Mouse (Mus musculus): Measurements from ENCODE around the gene Myadm. TPM values are rescaled to one million over a fixed set of nuclear protein-coding genes. Genes with fewer than 3 reads are reported as not detected.

Myadm gene
- polyA plus RNA-seq, 1 experiment from 2014 or later = 55.1 TPM

DNA sequence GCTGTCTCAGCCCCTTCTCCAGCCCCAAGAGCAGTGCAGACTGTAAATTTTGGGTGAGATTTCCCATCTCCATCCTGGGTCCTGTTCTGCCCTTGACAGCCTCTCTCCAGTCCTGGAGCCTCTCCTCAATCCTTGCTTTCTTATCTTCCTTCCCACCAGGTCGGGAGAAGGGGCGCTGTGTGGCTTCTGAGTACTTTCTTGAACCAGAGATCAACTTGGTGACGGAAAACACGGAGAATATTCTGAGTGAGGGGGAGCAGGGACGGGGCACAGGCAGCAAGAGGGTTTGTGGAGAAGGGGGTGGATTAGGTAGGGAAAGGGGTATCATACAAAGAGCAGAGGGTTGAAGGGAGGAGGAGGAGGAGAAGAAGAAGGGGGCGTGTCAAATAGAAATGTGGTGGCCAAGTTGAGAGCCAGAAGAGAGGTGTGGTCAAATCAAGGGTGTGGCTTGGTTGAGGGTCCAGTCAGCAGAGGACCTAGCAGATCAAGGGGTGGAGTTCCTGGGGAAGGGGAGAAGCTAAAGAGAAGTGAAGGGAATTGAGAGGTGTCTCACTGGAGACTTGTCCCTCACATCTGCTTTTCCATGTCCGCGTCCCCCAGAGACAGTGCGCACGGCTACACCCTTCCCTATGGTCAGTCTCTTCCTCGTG, 49.5 kb downstream of the Myadm start:
- no peak for ATAC-seq (ENCODE audit: low read depth)
- Histone ChIP-seq H3K27ac (ENCODE audit: low read length) (no peak overlapping the region), H3K9me3 (replicated peaks; ENCODE audit: control insufficient read depth, low read length) (no peaks in the 10 kb centered on the region), H3K4me1 (ENCODE audit: control insufficient read depth, low read depth, low read length) (no peaks in the 10 kb centered on the region), H3K9ac (ENCODE audit: low read depth, low read length) (no peak overlapping the region), H3K4me3 (ENCODE audit: low read depth, low read length) (no peak overlapping the region), H3K36me3 (ENCODE audit: control insufficient read depth, insufficient read depth) (no peaks in the 10 kb centered on the region), H3K4me2 (ENCODE audit: low read depth, low read length) (no peak overlapping the region), H3K27me3 (ENCODE audit: control insufficient read depth, insufficient read depth, low read depth, low read length) (peaks cover 9% of the 10 kb centered on the region)
- 59% methylated on average over 11 of the region's 11 CpGs for WGBS (ENCODE audit: insufficient replicate concordance)

GRCm38 (mm10) chr7:3339010-3339409, 50.1 kb downstream of the Myadm start:
- Histone ChIP-seq H3K9ac (ENCODE audit: low read depth, low read length) (no peak overlapping the region), H3K4me2 (ENCODE audit: low read depth, low read length) (no peak overlapping the region), H3K4me1 (ENCODE audit: control insufficient read depth, low read depth, low read length) (no peaks in the 10 kb centered on the region), H3K36me3 (ENCODE audit: control insufficient read depth, insufficient read depth) (no peaks in the 10 kb centered on the region), H3K4me3 (ENCODE audit: low read depth, low read length) (no peak overlapping the region), H3K27me3 (ENCODE audit: control insufficient read depth, insufficient read depth, low read depth, low read length) (peaks cover 3% of the 10 kb centered on the region; the same call in 1 of the 2 replicates), H3K9me3 (replicated peaks; ENCODE audit: control insufficient read depth, low read length) (no peaks in the 10 kb centered on the region), H3K27ac (ENCODE audit: low read length) (no peak overlapping the region)
- no peak for ATAC-seq (ENCODE audit: low read depth)
- 67% methylated on average over 11 of the region's 11 CpGs for whole genome bisulfite sequencing (ENCODE audit: insufficient replicate concordance)

- Histone ChIP-seq H3K27me3 (ENCODE audit: control insufficient read depth, insufficient read depth, low read depth, low read length) (no peaks in the 10 kb centered on the region), H3K36me3 (ENCODE audit: control insufficient read depth, insufficient read depth) (no peaks in the 10 kb centered on the region), H3K4me2 (ENCODE audit: low read depth, low read length) (no peak overlapping the region), H3K9ac (ENCODE audit: low read depth, low read length) (no peak overlapping the region), H3K4me1 (ENCODE audit: control insufficient read depth, low read depth, low read length) (no peaks in the 10 kb centered on the region), H3K9me3 (replicated peaks; ENCODE audit: control insufficient read depth, low read length) (no peaks in the 10 kb centered on the region), H3K4me3 (ENCODE audit: low read depth, low read length) (no peak overlapping the region), H3K27ac (ENCODE audit: low read length) (no peak overlapping the region)
- 50% methylated on average over 3 of the region's 3 CpGs for WGBS (ENCODE audit: insufficient replicate concordance)
- ATAC-seq (ENCODE audit: low read depth) = no peak
Observed at GRCm38 (mm10) chr7:3343861-3344260, 55.0 kb downstream of the Myadm start.

GRCm38 (mm10) chr7:3345301-3345700, 56.4 kb downstream of the Myadm start:
- WGBS (ENCODE audit: insufficient replicate concordance) = 63% methylated on average over 3 of the region's 3 CpGs
- Histone ChIP-seq H3K9me3 (replicated peaks; ENCODE audit: control insufficient read depth, low read length) (no peaks in the 10 kb centered on the region), H3K27me3 (ENCODE audit: control insufficient read depth, insufficient read depth, low read depth, low read length) (no peaks in the 10 kb centered on the region), H3K4me3 (ENCODE audit: low read depth, low read length) (no peak overlapping the region), H3K9ac (ENCODE audit: low read depth, low read length) (no peak overlapping the region), H3K36me3 (ENCODE audit: control insufficient read depth, insufficient read depth) (no peaks in the 10 kb centered on the region), H3K4me2 (ENCODE audit: low read depth, low read length) (no peak overlapping the region), H3K4me1 (ENCODE audit: control insufficient read depth, low read depth, low read length) (no peaks in the 10 kb centered on the region), H3K27ac (ENCODE audit: low read length) (no peak overlapping the region)
- ATAC-seq (ENCODE audit: low read depth) = no peak

- Histone ChIP-seq H3K4me2 (ENCODE audit: low read depth, low read length) (no peak overlapping the region), H3K27me3 (ENCODE audit: control insufficient read depth, insufficient read depth, low read depth, low read length) (no peaks in the 10 kb centered on the region), H3K36me3 (ENCODE audit: control insufficient read depth, insufficient read depth) (no peaks in the 10 kb centered on the region), H3K4me1 (ENCODE audit: control insufficient read depth, low read depth, low read length) (no peaks in the 10 kb centered on the region), H3K27ac (ENCODE audit: low read length) (no peak overlapping the region), H3K4me3 (ENCODE audit: low read depth, low read length) (no peak overlapping the region), H3K9ac (ENCODE audit: low read depth, low read length) (no peak overlapping the region), H3K9me3 (replicated peaks; ENCODE audit: control insufficient read depth, low read length) (no peaks in the 10 kb centered on the region)
- WGBS (ENCODE audit: insufficient replicate concordance) = 58% methylated on average over 20 of the region's 20 CpGs
- ATAC-seq (ENCODE audit: low read depth) = no peak
Observed at GRCm38 (mm10) chr7:3347366-3348287, 58.7 kb downstream of the Myadm start.

- H3K9ac ChIP-seq (ENCODE audit: low read depth, low read length) = no peak overlapping the region
- no peaks in the 10 kb centered on the region for H3K36me3 ChIP-seq (ENCODE audit: control insufficient read depth, insufficient read depth)
- no peaks in the 10 kb centered on the region for H3K27me3 ChIP-seq (ENCODE audit: control insufficient read depth, insufficient read depth, low read depth, low read length)
- no peak overlapping the region for H3K27ac ChIP-seq (ENCODE audit: low read length)
- H3K4me3 ChIP-seq (ENCODE audit: low read depth, low read length) = no peak overlapping the region
- H3K9me3 ChIP-seq (replicated peaks; ENCODE audit: control insufficient read depth, low read length) = no peaks in the 10 kb centered on the region
- no peaks in the 10 kb centered on the region for H3K4me1 ChIP-seq (ENCODE audit: control insufficient read depth, low read depth, low read length)
- ATAC-seq (ENCODE audit: low read depth) = no peak
- H3K4me2 ChIP-seq (ENCODE audit: low read depth, low read length) = no peak overlapping the region
- WGBS (ENCODE audit: insufficient replicate concordance) = 58% methylated on average over 5 of the region's 5 CpGs
Observed at GRCm38 (mm10) chr7:3348326-3348725, 59.4 kb downstream of the Myadm start.

GRCm38 (mm10) chr7:3349775-3350174, 60.9 kb downstream of the Myadm start:
- Histone ChIP-seq H3K4me3 (ENCODE audit: low read depth, low read length) (no peak overlapping the region), H3K27me3 (ENCODE audit: control insufficient read depth, insufficient read depth, low read depth, low read length) (no peaks in the 10 kb centered on the region), H3K36me3 (ENCODE audit: control insufficient read depth, insufficient read depth) (no peaks in the 10 kb centered on the region), H3K27ac (ENCODE audit: low read length) (no peak overlapping the region), H3K9me3 (replicated peaks; ENCODE audit: control insufficient read depth, low read length) (no peaks in the 10 kb centered on the region), H3K4me1 (ENCODE audit: control insufficient read depth, low read depth, low read length) (no peaks in the 10 kb centered on the region), H3K9ac (ENCODE audit: low read depth, low read length) (no peak overlapping the region), H3K4me2 (ENCODE audit: low read depth, low read length) (no peak overlapping the region)
- WGBS (ENCODE audit: insufficient replicate concordance) = 69% methylated on average over 9 of the region's 9 CpGs
- ATAC-seq (ENCODE audit: low read depth) = no peak

Data from liver, embryonic 16.5 days (tissue).